ENCODE assay signal across 23 mouse cellular contexts in genomic region chr19:46060845-46061244, GRCm38 (mm10). TPM values are rescaled to one million over a fixed set of nuclear protein-coding genes. Genes with fewer than 3 reads are reported as not detected.
DNase-seq lines count a peak whose midpoint lies in the region; ATAC-seq and TF ChIP-seq lines count a peak whose summit lies in the region.
"Had no signal": no experiment of that assay in that cellular context is flagged by ENCODE, and none has a peak within 500 bp of the region (broad histone marks: within the 10 kb centered on the region; RNA-seq: fewer than 3 reads in every experiment).

No protein-coding gene starts in this region.

- H3K36me3 ChIP-seq in E14TG2a.4 (ENCODE audit: insufficient read depth, low read length): peaks cover 77% of the 10 kb centered on the region
- peaks cover 61% of the 10 kb centered on the region for H3K36me3 ChIP-seq in liver, embryonic 12.5 days
- peaks cover 26% of the 10 kb centered on the region; the same call in 1 of the 2 replicates for H3K36me3 ChIP-seq in midbrain, embryonic 11.5 days (ENCODE audit: control insufficient read depth, insufficient read depth, low read length)

- no peak for TF ChIP-seq CTCF in E14TG2a.4 (conservative IDR thresholded peaks at IDR 0.05; ENCODE audit: low read length)

- H3K4me1 ChIP-seq in E14TG2a.4 (replicated peaks; ENCODE audit: low read depth, low read length): peaks cover 83% of the 10 kb centered on the region
- H3K4me1 ChIP-seq in liver, embryonic 12.5 days: peaks cover 52% of the 10 kb centered on the region
- H3K4me1 ChIP-seq in midbrain, embryonic 11.5 days (ENCODE audit: control insufficient read depth, insufficient read depth, low read length): peaks cover 9% of the 10 kb centered on the region; the same call in 1 of the 2 replicates

- H3K27ac ChIP-seq in liver, embryonic 12.5 days: peak overlapping the region; percentile 79
- no peak overlapping the region for H3K27ac ChIP-seq in midbrain, embryonic 11.5 days (ENCODE audit: low read depth, low read length)
- H3K27ac ChIP-seq: embryonic facial prominence, embryonic 13.5 days; forebrain, embryonic 15.5 days; heart, embryonic 10.5 days; left cerebral cortex, adult 2 months; midbrain, embryonic 15.5 days; stomach, embryonic 15.5 days had no signal

- H3K9ac ChIP-seq in liver, embryonic 12.5 days: peak overlapping the region; percentile 62
- no peak overlapping the region for H3K9ac ChIP-seq in midbrain, embryonic 11.5 days (ENCODE audit: low read length)
- H3K9ac ChIP-seq: embryonic facial prominence, embryonic 13.5 days; forebrain, embryonic 15.5 days; midbrain, embryonic 15.5 days; stomach, embryonic 15.5 days had no signal

- H3K4me2 ChIP-seq in liver, embryonic 12.5 days: peak overlapping the region; percentile 66
- no peak overlapping the region for H3K4me2 ChIP-seq in midbrain, embryonic 11.5 days
- H3K4me2 ChIP-seq: embryonic facial prominence, embryonic 13.5 days; forebrain, embryonic 15.5 days; midbrain, embryonic 15.5 days; stomach, embryonic 15.5 days had no signal

- 0 out of 2 replicates have a peak overlapping the region, but pooled peaks have one; percentile 4 for H3K4me3 ChIP-seq in E14TG2a.4 (replicated peaks; ENCODE audit: low read length)
- peak overlapping the region; percentile 31; the same call in 1 of the 2 replicates for H3K4me3 ChIP-seq in liver, embryonic 12.5 days
- no peak overlapping the region for H3K4me3 ChIP-seq in midbrain, embryonic 11.5 days (ENCODE audit: low read depth, low read length)
- H3K4me3 ChIP-seq: embryonic facial prominence, embryonic 13.5 days; forebrain, embryonic 15.5 days; heart, embryonic 10.5 days; left cerebral cortex, adult 2 months; midbrain, embryonic 15.5 days; stomach, embryonic 15.5 days had no signal

- peak; percentile 48 for ATAC-seq in erythroblast, adult 5-6 weeks (replicated peaks; ENCODE audit: low FRiP score, poor library complexity, severe bottlenecking)
- ATAC-seq in liver, embryonic 12.5 days: no peak
- ATAC-seq in megakaryocyte progenitor cell, adult 5-6 weeks (replicated peaks; ENCODE audit: poor library complexity): 0 out of 2 replicates have a peak, but pooled peaks have one; percentile 17
- ATAC-seq in midbrain, embryonic 11.5 days (ENCODE audit: low FRiP score): no peak
- ATAC-seq: forebrain, embryonic 15.5 days; intestine, postnatal 0 days; lung, postnatal 0 days; midbrain, embryonic 15.5 days; Patski had no signal

- WGBS in liver, embryonic 12.5 days (ENCODE audit: insufficient replicate concordance): 20% methylated on average over 6 of the region's 6 CpGs
- 89% methylated on average over 6 of the region's 6 CpGs for WGBS in midbrain, embryonic 11.5 days

- no peak for DNase-seq in kidney, postnatal 10 days
- DNase-seq in midbrain, embryonic 11.5 days (ENCODE audit: low spot score, missing footprints): no peak
- DNase-seq in lung, postnatal 4 days: no peak
- DNase-seq: adrenal gland, adult 2 months; cerebellum, adult 18-20 months; cerebellum, postnatal 25 days; gastrocnemius, postnatal 10 days; heart, postnatal 10 days; layer of hippocampus, adult 9-11 months; thymus, postnatal 25 days had no signal

- H3K27me3 ChIP-seq in E14TG2a.4 (ENCODE audit: insufficient read depth, low read length): no peaks in the 10 kb centered on the region
- no peaks in the 10 kb centered on the region for H3K27me3 ChIP-seq in liver, embryonic 12.5 days (replicated peaks)
- H3K27me3 ChIP-seq in midbrain, embryonic 11.5 days (ENCODE audit: control insufficient read depth, insufficient read depth, low read length): no peaks in the 10 kb centered on the region
- H3K27me3 ChIP-seq: embryonic facial prominence, embryonic 13.5 days; forebrain, embryonic 15.5 days; midbrain, embryonic 15.5 days; Patski; stomach, embryonic 15.5 days had no signal

- H3K9me3 ChIP-seq in E14TG2a.4 (ENCODE audit: low read length): no peaks in the 10 kb centered on the region
- H3K9me3 ChIP-seq in liver, embryonic 12.5 days (replicated peaks): no peaks in the 10 kb centered on the region
- H3K9me3 ChIP-seq in midbrain, embryonic 11.5 days (ENCODE audit: control insufficient read depth, low read length): no peaks in the 10 kb centered on the region
- H3K9me3 ChIP-seq: embryonic facial prominence, embryonic 13.5 days; forebrain, embryonic 15.5 days; heart, embryonic 10.5 days; midbrain, embryonic 15.5 days; stomach, embryonic 15.5 days had no signal

RNA-seq across cellular contexts. Expression of gene Nolc1, which starts 14.8 kb away (rescaled TPM):
- 12.7 and 16.9 TPM in 2 replicates for total RNA-seq in erythroblast, adult 5-6 weeks (2015; ENCODE audit: low replicate concordance)
- total RNA-seq in erythroblast, adult 5-6 weeks (2017; ENCODE audit: low replicate concordance): 25.9 and 31.9 TPM in 2 replicates
- 136 and 147 TPM in 2 replicates for polyA plus RNA-seq in liver, embryonic 12.5 days (2016; fragmentation: Nextera tagmentation; extraction: Ambion mirVana)
- total RNA-seq in megakaryocyte progenitor cell, adult 5-6 weeks (2015): 88.6 and 94.0 TPM in 2 replicates
- 180 and 221 TPM in 2 replicates for total RNA-seq in megakaryocyte progenitor cell, adult 5-6 weeks (2017)
- polyA plus RNA-seq in midbrain, embryonic 11.5 days (2014; fragmentation: Nextera tagmentation; extraction: Ambion mirVana): 115 and 117 TPM in 2 replicates

RNA-seq across cellular contexts. Expression of gene Ldb1, which starts 15.8 kb away (rescaled TPM):
- total RNA-seq in erythroblast, adult 5-6 weeks (2015; ENCODE audit: low replicate concordance): 13.2 and 16.3 TPM in 2 replicates
- 21.6 and 37.9 TPM in 2 replicates for total RNA-seq in erythroblast, adult 5-6 weeks (2017; ENCODE audit: low replicate concordance)
- polyA plus RNA-seq in liver, embryonic 12.5 days (2016; fragmentation: Nextera tagmentation; extraction: Ambion mirVana): 53.2 and 53.4 TPM in 2 replicates
- total RNA-seq in megakaryocyte progenitor cell, adult 5-6 weeks (2015): 67.8 and 83.7 TPM in 2 replicates
- 80.5 and 109 TPM in 2 replicates for total RNA-seq in megakaryocyte progenitor cell, adult 5-6 weeks (2017)
- 72.1 and 77.0 TPM in 2 replicates for polyA plus RNA-seq in midbrain, embryonic 11.5 days (2014; fragmentation: Nextera tagmentation; extraction: Ambion mirVana)

RNA-seq across cellular contexts. Expression of gene Pprc1, which starts 16.2 kb away (rescaled TPM):
- total RNA-seq in erythroblast, adult 5-6 weeks (2015; ENCODE audit: low replicate concordance): 19.6 and 30.7 TPM in 2 replicates
- 11.7 and 20.1 TPM in 2 replicates for total RNA-seq in erythroblast, adult 5-6 weeks (2017; ENCODE audit: low replicate concordance)
- 34.8 and 36.0 TPM in 2 replicates for polyA plus RNA-seq in liver, embryonic 12.5 days (2016; fragmentation: Nextera tagmentation; extraction: Ambion mirVana)
- total RNA-seq in megakaryocyte progenitor cell, adult 5-6 weeks (2015): 56.6 and 59.6 TPM in 2 replicates
- 20.7 and 26.0 TPM in 2 replicates for total RNA-seq in megakaryocyte progenitor cell, adult 5-6 weeks (2017)
- 38.2 and 48.5 TPM in 2 replicates for polyA plus RNA-seq in midbrain, embryonic 11.5 days (2014; fragmentation: Nextera tagmentation; extraction: Ambion mirVana)

RNA-seq across cellular contexts. Expression of gene Hps6, which starts 57.5 kb away (rescaled TPM):
- total RNA-seq in erythroblast, adult 5-6 weeks (2015; ENCODE audit: low replicate concordance): not detected in 2 replicates
- 0.28 and 0.77 TPM in 2 replicates for total RNA-seq in erythroblast, adult 5-6 weeks (2017; ENCODE audit: low replicate concordance)
- 3.5 and 3.9 TPM in 2 replicates for polyA plus RNA-seq in liver, embryonic 12.5 days (2016; fragmentation: Nextera tagmentation; extraction: Ambion mirVana)
- total RNA-seq in megakaryocyte progenitor cell, adult 5-6 weeks (2015): 0.49 and 1.1 TPM in 2 replicates
- 5.9 and 7.1 TPM in 2 replicates for total RNA-seq in megakaryocyte progenitor cell, adult 5-6 weeks (2017)
- polyA plus RNA-seq in midbrain, embryonic 11.5 days (2014; fragmentation: Nextera tagmentation; extraction: Ambion mirVana): 1.0 and 1.4 TPM in 2 replicates

Comparison
In these comparisons a context has a peak if more than half of its experiments do, and no peak if none do; other contexts are left out.
1. ATAC-seq: peak in erythroblast, adult 5-6 weeks (single experiment) and megakaryocyte progenitor cell, adult 5-6 weeks (single experiment); none in liver, embryonic 12.5 days (single experiment) and midbrain, embryonic 11.5 days (single experiment).